Mouse (Mus musculus) ES-Bruce4 (cell line): Measurements from ENCODE around the gene Ntrk3. TPM values are rescaled to one million over a fixed set of nuclear protein-coding genes. Genes with fewer than 3 reads are reported as not detected.
A peak's percentile ranks its signal among the peaks of the same experiment; 100 is the strongest.

Source experiments
- H3K27ac ChIP-seq: 2 replicates; pipeline ENCODE4 v1.5.1; 2012; ENCODE audit warnings: low read length, inconsistent platforms; ENCODE audit not compliant: insufficient read depth
- H3K27me3 ChIP-seq: 2 replicates; pipeline ENCODE4 v1.6.1; 2012; ENCODE audit warnings: mild to moderate bottlenecking, low read length, inconsistent platforms; ENCODE audit not compliant: control insufficient read depth, poor library complexity, insufficient read depth, severe bottlenecking
- H3K36me3 ChIP-seq: 2 replicates; pipeline ENCODE4 v1.6.1; 2012; ENCODE audit warnings: inconsistent platforms, mild to moderate bottlenecking, low read length, moderate library complexity; ENCODE audit not compliant: control insufficient read depth, poor library complexity, insufficient read depth, severe bottlenecking
- H3K4me1 ChIP-seq: one replicate; pipeline ENCODE4 v1.8.1; 2011; ENCODE audit warnings: low read length; ENCODE audit not compliant: control insufficient read depth, insufficient read depth
- H3K4me3 ChIP-seq: 2 replicates; pipeline ENCODE4 v1.5.1; 2011; ENCODE audit warnings: low read depth, mild to moderate bottlenecking, low read length
- H3K9ac ChIP-seq: 2 replicates; pipeline ENCODE4 v1.6.1; 2012; ENCODE audit warnings: low read depth, mild to moderate bottlenecking, inconsistent platforms; ENCODE audit not compliant: poor library complexity, severe bottlenecking
- H3K9me3 ChIP-seq: replicated peaks from 2 replicates; pipeline ENCODE4 v1.6.1; 2012; ENCODE audit warnings: mild to moderate bottlenecking, low read length, inconsistent platforms; ENCODE audit not compliant: control insufficient read depth, poor library complexity, insufficient read depth, severe bottlenecking
- CTCF ChIP-seq: IDR thresholded peaks from one replicate; pipeline ENCODE4 v1.8.1; 2011; ENCODE audit warnings: low read depth, low read length
- EP300 ChIP-seq: IDR thresholded peaks from 2 replicates; pipeline ENCODE4 v1.6.1; 2011; ENCODE audit warnings: low read depth, low read length; ENCODE audit not compliant: insufficient read depth
- POLR2A ChIP-seq: IDR thresholded peaks from one replicate; pipeline ENCODE4 v1.8.1; 2011; ENCODE audit warnings: low read length; ENCODE audit not compliant: insufficient read depth
- polyA plus RNA-seq: library from polyadenylated mRNA; stranded (reverse); fragments of >200 nt; gene quantifications from 2 replicates; pipeline ENCODE4 v1.2.4, GENCODE M21; 2011; ENCODE audit warnings: low read depth; ENCODE audit not compliant: missing spikeins, insufficient read depth, insufficient read length

Ntrk3 gene
- polyA plus RNA-seq, 1 experiment = not detected

DNA sequence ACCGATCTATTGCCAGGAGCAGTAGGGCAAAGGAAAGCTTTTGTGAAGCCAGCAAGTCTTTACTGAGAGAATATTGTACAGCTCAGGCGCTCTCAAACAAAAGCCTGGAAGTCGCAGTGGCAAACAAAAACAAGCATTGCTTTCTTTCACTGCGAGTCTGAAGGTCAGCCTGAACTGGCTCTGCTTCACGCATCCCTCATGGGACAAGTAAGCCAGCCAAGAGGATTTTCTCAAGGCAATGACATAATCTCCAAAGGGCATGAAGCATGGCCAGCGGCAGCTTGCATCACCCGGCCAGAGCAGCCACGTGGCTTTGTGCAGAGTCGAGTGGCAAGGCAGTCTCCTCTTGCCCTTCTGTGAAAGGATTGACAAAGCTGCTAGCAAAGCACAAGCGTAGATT, 79.8 kb downstream of the Ntrk3 start:
- Histone ChIP-seq H3K4me3 (no peak overlapping the region), H3K9me3 (no peaks in the 10 kb centered on the region), H3K4me1 (no peaks in the 10 kb centered on the region), H3K9ac (no peak overlapping the region), H3K27ac (no peak overlapping the region), H3K27me3 (no peaks in the 10 kb centered on the region), H3K36me3 (no peaks in the 10 kb centered on the region)
- TF ChIP-seq EP300 = no peak
- TF ChIP-seq POLR2A = no peak
- no peak for TF ChIP-seq CTCF

DNA sequence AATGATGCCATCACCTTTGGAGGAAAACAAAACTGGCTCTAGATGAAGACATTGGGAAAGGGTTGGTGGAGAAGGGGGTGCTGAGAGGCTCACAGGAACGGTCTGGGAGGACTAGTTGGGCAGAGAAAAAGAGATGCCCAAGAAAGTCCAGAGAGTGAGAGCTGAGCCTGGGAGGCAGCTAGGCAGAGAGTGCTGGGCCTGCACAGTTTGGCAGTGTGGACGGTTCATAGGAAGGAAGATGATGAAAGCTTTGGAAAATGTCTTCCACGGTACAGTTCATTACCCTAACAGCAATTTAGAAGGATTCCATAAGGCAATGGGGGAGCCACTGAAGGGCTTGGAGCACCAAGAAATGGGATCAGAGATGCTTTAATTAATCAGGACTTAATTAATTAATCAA, 81.6 kb downstream of the Ntrk3 start:
- no peak overlapping the region for H3K9ac ChIP-seq
- TF ChIP-seq CTCF = no peak
- TF ChIP-seq POLR2A = no peak
- no peak for TF ChIP-seq EP300
- H3K4me1 ChIP-seq = no peaks in the 10 kb centered on the region
- no peaks in the 10 kb centered on the region for H3K36me3 ChIP-seq
- H3K27me3 ChIP-seq = no peaks in the 10 kb centered on the region
- H3K27ac ChIP-seq = no peak overlapping the region
- no peaks in the 10 kb centered on the region for H3K9me3 ChIP-seq
- H3K4me3 ChIP-seq = no peak overlapping the region

DNA sequence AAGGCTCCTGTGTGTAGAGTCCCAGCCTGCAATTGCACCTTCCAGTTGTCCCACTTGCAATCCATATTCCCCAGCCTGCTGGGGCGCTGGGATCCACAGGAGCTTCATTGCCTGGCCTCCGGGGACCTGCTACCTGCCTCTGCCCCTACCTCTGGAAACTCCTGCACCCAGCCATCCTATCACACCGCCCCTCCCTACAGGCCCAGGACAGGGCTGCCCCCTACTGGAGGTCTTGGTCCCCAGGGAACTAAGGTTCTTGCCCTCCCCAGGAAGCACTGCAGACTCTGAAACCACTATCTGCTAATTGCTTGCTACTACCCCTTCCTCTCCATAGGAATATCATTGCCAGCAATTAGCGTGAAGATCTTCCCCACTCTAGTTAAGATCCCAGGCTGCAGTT, 84.1 kb downstream of the Ntrk3 start:
- Histone ChIP-seq H3K27me3 (no peaks in the 10 kb centered on the region), H3K4me1 (no peaks in the 10 kb centered on the region), H3K27ac (no peak overlapping the region), H3K36me3 (no peaks in the 10 kb centered on the region), H3K9ac (no peak overlapping the region), H3K4me3 (no peak overlapping the region), H3K9me3 (no peaks in the 10 kb centered on the region; the same call in 1 of the 2 replicates)
- TF ChIP-seq CTCF = peak; percentile 27
- TF ChIP-seq EP300 = no peak

DNA sequence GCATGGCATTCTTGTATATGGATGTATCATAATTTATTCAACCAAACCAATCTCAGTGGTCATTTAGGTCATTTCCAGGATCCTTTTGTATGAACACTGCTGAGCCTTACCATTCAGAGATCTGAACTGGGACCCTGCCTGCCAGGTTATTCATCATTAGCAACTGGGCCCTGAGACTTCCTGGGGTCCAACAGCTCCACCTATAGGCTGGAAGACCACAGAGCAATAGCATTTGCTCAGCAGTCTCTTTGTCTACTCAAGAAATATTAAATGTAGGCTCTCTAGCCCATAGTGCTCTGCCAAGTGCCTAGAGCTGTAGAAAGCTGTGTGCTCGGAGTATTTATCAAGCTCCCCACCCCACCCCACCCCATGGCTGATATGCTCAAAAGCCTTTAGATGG, 85.5 kb downstream of the Ntrk3 start:
- H3K4me1 ChIP-seq = no peaks in the 10 kb centered on the region
- no peaks in the 10 kb centered on the region for H3K36me3 ChIP-seq
- H3K27ac ChIP-seq = no peak overlapping the region
- H3K9me3 ChIP-seq = no peaks in the 10 kb centered on the region; the same call in 1 of the 2 replicates
- no peak overlapping the region for H3K4me3 ChIP-seq
- H3K27me3 ChIP-seq = no peaks in the 10 kb centered on the region
- peak; percentile 10 for TF ChIP-seq CTCF
- TF ChIP-seq EP300 = no peak
- H3K9ac ChIP-seq = no peak overlapping the region

DNA sequence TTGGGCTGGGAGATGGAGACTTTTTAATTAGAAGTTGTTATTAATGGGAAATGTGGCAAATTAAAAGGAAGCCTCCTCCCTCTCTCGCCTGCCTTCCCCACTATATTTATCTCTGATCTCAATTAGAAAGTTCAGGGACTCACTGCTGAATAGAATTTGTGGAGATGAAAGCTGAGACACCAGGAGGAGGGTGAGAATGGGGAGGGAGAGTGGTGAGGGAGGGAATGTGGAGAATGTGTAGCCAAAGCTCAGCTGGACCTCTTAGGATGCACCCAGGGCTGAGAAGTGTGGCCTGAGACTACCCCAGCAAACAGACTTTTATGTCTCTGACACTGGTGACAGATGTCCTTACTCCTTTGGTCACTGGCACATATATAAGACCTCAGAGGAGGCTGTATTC, 86.3 kb downstream of the Ntrk3 start:
- Histone ChIP-seq H3K4me1 (no peaks in the 10 kb centered on the region), H3K9ac (no peak overlapping the region), H3K27me3 (no peaks in the 10 kb centered on the region), H3K27ac (no peak overlapping the region), H3K36me3 (no peaks in the 10 kb centered on the region), H3K9me3 (no peaks in the 10 kb centered on the region; the same call in 1 of the 2 replicates), H3K4me3 (no peak overlapping the region)
- no peak for TF ChIP-seq EP300
- no peak for TF ChIP-seq POLR2A
- no peak for TF ChIP-seq CTCF

DNA sequence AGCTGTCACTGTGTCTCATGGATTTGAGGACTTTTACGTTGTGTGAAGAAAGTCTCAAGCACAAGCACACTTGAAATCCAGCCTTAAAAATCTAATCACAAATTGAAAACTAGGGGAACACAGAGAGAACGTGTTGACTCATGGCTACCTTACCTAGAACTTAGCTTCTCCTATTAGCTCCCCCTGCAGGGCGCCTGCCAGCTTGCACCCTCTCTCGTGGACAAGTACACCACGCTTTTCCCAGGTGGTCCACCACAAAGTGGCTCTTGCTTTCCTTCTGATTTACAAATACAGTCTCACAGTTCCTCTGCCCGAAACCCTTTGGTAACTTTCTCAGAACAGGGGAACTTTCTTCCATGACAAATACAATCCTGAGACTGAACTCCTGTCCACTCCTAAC, 94.1 kb downstream of the Ntrk3 start:
- no peak for TF ChIP-seq EP300
- no peak for TF ChIP-seq POLR2A
- TF ChIP-seq CTCF = peak; percentile 54
- H3K27me3 ChIP-seq = no peaks in the 10 kb centered on the region; the same call in 1 of the 2 replicates
- H3K9ac ChIP-seq = no peak overlapping the region
- no peak overlapping the region for H3K4me3 ChIP-seq
- no peak overlapping the region for H3K27ac ChIP-seq
- H3K4me1 ChIP-seq = no peaks in the 10 kb centered on the region
- no peaks in the 10 kb centered on the region for H3K36me3 ChIP-seq
- no peaks in the 10 kb centered on the region for H3K9me3 ChIP-seq

DNA sequence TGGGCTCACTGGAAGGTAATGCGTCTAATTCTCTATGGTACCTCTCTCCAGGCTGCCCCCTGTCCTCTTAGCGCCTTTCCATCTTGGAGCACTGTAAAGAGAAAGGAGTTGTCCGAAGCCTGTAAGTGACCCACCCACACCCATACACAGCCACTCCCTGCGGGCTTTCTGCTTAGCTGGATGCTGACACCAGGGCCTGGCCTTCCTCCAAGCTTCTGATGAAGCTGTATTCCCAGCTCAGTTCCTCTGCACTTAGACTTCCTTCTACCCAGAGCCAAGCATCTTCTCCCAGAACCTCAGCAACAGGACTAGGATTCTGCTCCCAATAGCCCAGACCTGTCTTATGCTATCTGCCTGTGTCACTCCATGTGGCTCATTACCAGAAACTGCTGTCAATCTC, 114.1 kb downstream of the Ntrk3 start:
- H3K4me3 ChIP-seq = no peak overlapping the region
- no peak for TF ChIP-seq CTCF

More for the DNA sequence above, 114.1 kb downstream of the Ntrk3 start:
- H3K27me3 ChIP-seq = no peaks in the 10 kb centered on the region; the same call in 1 of the 2 replicates
- no peaks in the 10 kb centered on the region for H3K4me1 ChIP-seq
- H3K27ac ChIP-seq = no peak overlapping the region
- H3K9me3 ChIP-seq = no peaks in the 10 kb centered on the region
- H3K36me3 ChIP-seq = no peaks in the 10 kb centered on the region
- no peak overlapping the region for H3K9ac ChIP-seq
